Mouse (Mus musculus): ENCODE data around the gene Uvrag.

DNA sequence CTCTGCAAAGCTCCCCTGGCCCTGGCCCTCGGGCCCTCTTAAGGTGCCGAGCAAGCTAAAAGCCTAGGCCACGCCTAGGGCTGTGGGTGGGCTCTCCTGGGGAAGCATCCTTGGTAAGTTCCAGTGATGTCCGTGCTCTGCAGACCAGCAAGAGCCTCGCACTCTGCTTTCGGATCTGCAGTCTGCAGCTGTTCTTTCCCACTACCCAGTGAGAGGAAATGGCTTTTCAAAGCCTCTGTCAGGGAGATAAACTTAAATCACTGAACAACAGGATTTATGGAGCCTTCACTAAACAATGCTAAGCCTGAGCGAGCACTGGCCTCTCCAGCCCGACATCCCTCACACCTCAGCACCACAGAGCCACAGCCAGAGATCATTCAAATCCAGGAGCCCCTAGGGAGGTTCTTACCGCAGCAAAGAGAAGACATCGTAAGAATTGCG is 75.5 kb downstream of the Uvrag start:
- TF ChIP-seq CTCF (conservative IDR thresholded peaks at IDR 0.05; ENCODE audit: low read length) (no peak), POU5F1 (IDR thresholded peaks at IDR 0.05; ENCODE audit: borderline replicate concordance, low read length) (no peak)
